Mouse (Mus musculus) megakaryocyte, embryonic 14.5 days (primary cell): ENCODE measurements around the gene Foxn3. TPM values are rescaled to one million over a fixed set of nuclear protein-coding genes. Genes with fewer than 3 reads are reported as not detected.

Experiments used
- H3K27me3 ChIP-seq: replicated peaks from 2 replicates; pipeline ENCODE3; 2012; ENCODE audit warnings: inconsistent platforms
- H3K36me3 ChIP-seq: replicated peaks from 2 replicates; pipeline ENCODE3; 2012; ENCODE audit warnings: low read length, inconsistent platforms, mixed read lengths
- H3K4me1 ChIP-seq: 2 replicates; pipeline ENCODE4 v1.6.1; 2012; ENCODE audit warnings: inconsistent platforms
- H3K4me3 ChIP-seq: replicated peaks from 2 replicates; pipeline ENCODE3; 2012; ENCODE audit warnings: moderate library complexity, mild to moderate bottlenecking, inconsistent platforms
- H3K9me3 ChIP-seq: 2 replicates; pipeline ENCODE4 v1.6.1; 2012; ENCODE audit warnings: inconsistent platforms
- FLI1 ChIP-seq: IDR thresholded peaks from 2 replicates; pipeline ENCODE4 v1.6.1; 2012; ENCODE audit warnings: low read length, inconsistent platforms, mixed read lengths
- GATA1 ChIP-seq: IDR thresholded peaks from 3 replicates; pipeline ENCODE4 v1.6.1; 2012; ENCODE audit warnings: mixed read lengths, low read length, inconsistent platforms, borderline replicate concordance
- polyA plus RNA-seq: library from polyadenylated mRNA; stranded (reverse); fragments of >175 nt; gene quantifications from 2 replicates; pipeline ENCODE4 v1.2.3, GENCODE M21; 2012; ENCODE audit warnings: low replicate concordance; ENCODE audit not compliant: insufficient read depth

Foxn3 gene
- polyA plus RNA-seq, 1 experiment = 20.5 TPM

DNA sequence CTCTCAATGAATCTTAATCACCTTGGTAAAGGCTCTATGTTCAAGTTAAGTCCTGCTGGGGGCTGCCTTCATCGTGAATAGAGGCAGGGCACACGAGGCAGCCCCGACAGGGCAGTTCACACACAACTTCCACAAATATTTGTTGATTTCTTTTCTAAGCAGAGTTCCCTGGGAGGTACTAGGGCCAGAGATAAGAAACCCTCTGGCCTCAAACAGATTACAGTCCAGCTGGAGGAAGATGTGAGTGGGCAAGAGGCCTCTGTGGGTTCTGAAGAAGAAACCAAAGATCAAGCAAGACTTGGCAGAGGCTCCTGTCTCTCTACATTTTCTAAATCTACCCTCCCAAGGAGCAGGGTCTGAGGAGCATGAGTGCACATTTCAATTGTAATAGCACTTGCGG lies 283.1 kb downstream of the Foxn3 start:
- no peak overlapping the region for H3K4me3 ChIP-seq
- H3K27me3 ChIP-seq = peaks cover 3% of the 10 kb centered on the region
- H3K4me1 ChIP-seq = peaks cover 58% of the 10 kb centered on the region
- peaks cover 21% of the 10 kb centered on the region for H3K36me3 ChIP-seq
- H3K9me3 ChIP-seq = peaks cover 15% of the 10 kb centered on the region
- TF ChIP-seq FLI1 = no peak

DNA sequence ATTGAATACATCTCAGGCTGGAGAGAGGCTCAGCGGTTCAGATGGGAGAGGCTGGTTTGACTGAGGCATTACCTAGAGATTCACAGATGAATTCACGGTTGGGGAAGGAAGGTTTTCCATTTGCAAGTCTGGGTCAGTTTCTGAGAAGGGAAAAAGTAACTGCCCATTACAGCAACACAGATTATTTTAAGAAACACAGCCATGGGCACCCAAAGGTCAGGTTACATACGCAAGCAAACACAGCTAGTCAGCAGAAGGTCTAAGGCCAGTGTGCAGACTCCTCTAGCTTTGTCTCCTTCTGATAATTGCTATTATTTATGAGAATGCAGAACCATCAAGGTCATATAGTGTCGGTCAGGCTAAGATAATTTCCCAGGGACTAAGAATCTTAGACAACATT lies 284.0 kb downstream of the Foxn3 start:
- peaks cover 15% of the 10 kb centered on the region for H3K9me3 ChIP-seq
- H3K4me3 ChIP-seq = no peak overlapping the region
- peaks cover 21% of the 10 kb centered on the region for H3K36me3 ChIP-seq
- no peak for TF ChIP-seq GATA1
- TF ChIP-seq FLI1 = no peak
- peaks cover 3% of the 10 kb centered on the region for H3K27me3 ChIP-seq
- H3K4me1 ChIP-seq = peaks cover 58% of the 10 kb centered on the region

GRCm38 (mm10) chr12:99274589-99274988 lies 288.8 kb downstream of the Foxn3 start:
- Histone ChIP-seq H3K4me1 (peaks cover 29% of the 10 kb centered on the region), H3K27me3 (peaks cover 2% of the 10 kb centered on the region), H3K36me3 (peaks cover 21% of the 10 kb centered on the region), H3K9me3 (peaks cover 15% of the 10 kb centered on the region), H3K4me3 (peak overlapping the region; percentile 67)
- no peak for TF ChIP-seq GATA1
- no peak for TF ChIP-seq FLI1

DNA sequence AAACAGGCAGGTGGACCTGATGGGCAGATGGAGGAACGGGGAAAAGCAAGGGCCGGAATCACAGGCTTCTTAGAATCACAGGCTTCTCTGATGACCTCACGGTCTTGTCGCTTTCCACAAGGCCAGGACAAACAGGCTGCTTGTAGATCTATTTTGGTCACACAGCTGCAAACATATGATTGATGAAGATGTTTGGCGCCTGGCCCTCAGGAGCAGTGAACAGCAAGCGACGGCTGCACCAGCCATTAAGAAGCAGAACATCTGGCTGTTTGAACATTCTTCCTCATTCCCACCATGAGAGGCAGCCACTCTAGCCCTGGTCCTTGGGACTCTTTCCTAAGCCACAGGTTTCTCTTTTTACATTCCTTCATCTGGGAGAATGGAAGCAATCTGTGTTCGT lies 294.0 kb downstream of the Foxn3 start:
- TF ChIP-seq FLI1 (no peak), GATA1 (no peak)
- peaks cover 2% of the 10 kb centered on the region for H3K27me3 ChIP-seq

GRCm38 (mm10) chr12:99268954-99269353 lies 294.4 kb downstream of the Foxn3 start:
- Histone ChIP-seq H3K36me3 (no peaks in the 10 kb centered on the region), H3K4me3 (no peak overlapping the region), H3K9me3 (no peaks in the 10 kb centered on the region), H3K4me1 (peaks cover 29% of the 10 kb centered on the region), H3K27me3 (peaks cover 2% of the 10 kb centered on the region)
- TF ChIP-seq GATA1 (no peak), FLI1 (no peak)

More for the DNA sequence above, 294.0 kb downstream of the Foxn3 start:
- no peak overlapping the region for H3K4me3 ChIP-seq
- H3K36me3 ChIP-seq = no peaks in the 10 kb centered on the region
- H3K9me3 ChIP-seq = no peaks in the 10 kb centered on the region
- peaks cover 29% of the 10 kb centered on the region for H3K4me1 ChIP-seq

DNA sequence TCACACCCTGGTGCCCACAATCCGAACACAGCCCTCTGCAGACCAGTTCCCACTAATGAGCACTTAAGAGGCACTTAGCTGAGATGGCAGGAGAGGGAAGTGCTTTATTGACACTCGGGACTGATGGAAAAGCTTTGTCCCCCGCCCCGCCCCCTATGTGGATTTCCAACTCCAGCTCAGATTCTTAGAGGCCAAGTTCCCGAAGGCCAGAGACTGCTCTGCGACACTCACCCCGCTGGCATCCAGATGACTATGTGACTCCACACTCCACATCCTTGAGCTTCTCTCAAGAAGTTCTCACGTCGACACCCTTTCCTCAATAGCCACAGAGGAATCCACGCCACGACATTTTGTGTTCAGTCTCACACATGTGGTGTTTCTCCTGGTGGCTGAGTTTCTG lies 295.6 kb downstream of the Foxn3 start:
- Histone ChIP-seq H3K9me3 (no peaks in the 10 kb centered on the region), H3K4me3 (no peak overlapping the region), H3K36me3 (no peaks in the 10 kb centered on the region), H3K27me3 (peaks cover 2% of the 10 kb centered on the region), H3K4me1 (peaks cover 25% of the 10 kb centered on the region)
- no peak for TF ChIP-seq GATA1
- TF ChIP-seq FLI1 = no peak

DNA sequence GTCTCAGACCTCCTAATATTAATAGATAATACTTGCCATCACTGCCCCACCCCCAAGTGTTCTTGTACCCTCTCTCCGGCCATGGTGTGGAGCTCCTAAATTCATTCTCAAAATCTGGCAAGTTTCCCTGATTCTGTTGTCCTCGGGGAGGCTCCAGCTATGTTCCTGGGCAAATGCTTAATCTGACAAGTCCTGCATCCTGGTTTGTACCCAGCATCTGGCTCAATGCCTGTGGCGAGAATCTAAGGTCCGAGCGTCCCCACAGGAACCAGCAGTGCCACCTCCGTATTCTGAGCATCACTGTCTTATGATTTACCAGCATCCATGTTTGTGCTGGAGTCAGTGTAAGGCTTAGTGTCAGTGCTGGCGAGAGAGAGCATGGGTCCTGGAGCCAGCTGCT lies 296.9 kb downstream of the Foxn3 start:
- Histone ChIP-seq H3K4me3 (no peak overlapping the region), H3K36me3 (no peaks in the 10 kb centered on the region), H3K27me3 (no peaks in the 10 kb centered on the region), H3K4me1 (peaks cover 32% of the 10 kb centered on the region), H3K9me3 (no peaks in the 10 kb centered on the region)
- TF ChIP-seq FLI1 (no peak), GATA1 (no peak)

GRCm38 (mm10) chr12:99265777-99266176 lies 297.6 kb downstream of the Foxn3 start:
- Histone ChIP-seq H3K27me3 (no peaks in the 10 kb centered on the region), H3K9me3 (no peaks in the 10 kb centered on the region), H3K4me1 (peaks cover 32% of the 10 kb centered on the region), H3K4me3 (no peak overlapping the region), H3K36me3 (no peaks in the 10 kb centered on the region)
- TF ChIP-seq GATA1 (no peak), FLI1 (no peak)

- Histone ChIP-seq H3K9me3 (no peaks in the 10 kb centered on the region), H3K36me3 (no peaks in the 10 kb centered on the region), H3K4me1 (peaks cover 32% of the 10 kb centered on the region), H3K4me3 (no peak overlapping the region), H3K27me3 (no peaks in the 10 kb centered on the region)
- no peak for TF ChIP-seq GATA1
- TF ChIP-seq FLI1 = no peak
Measured at GRCm38 (mm10) chr12:99264386-99264785, 299.0 kb downstream of the Foxn3 start.

GRCm38 (mm10) chr12:99263592-99264335 lies 299.6 kb downstream of the Foxn3 start:
- Histone ChIP-seq H3K36me3 (no peaks in the 10 kb centered on the region), H3K27me3 (no peaks in the 10 kb centered on the region), H3K4me1 (peaks cover 32% of the 10 kb centered on the region), H3K4me3 (no peak overlapping the region), H3K9me3 (no peaks in the 10 kb centered on the region)
- TF ChIP-seq FLI1 (no peak), GATA1 (no peak)
